Comparison of ENCODE assay signal across 12 mouse cellular contexts in the genomic region with DNA sequence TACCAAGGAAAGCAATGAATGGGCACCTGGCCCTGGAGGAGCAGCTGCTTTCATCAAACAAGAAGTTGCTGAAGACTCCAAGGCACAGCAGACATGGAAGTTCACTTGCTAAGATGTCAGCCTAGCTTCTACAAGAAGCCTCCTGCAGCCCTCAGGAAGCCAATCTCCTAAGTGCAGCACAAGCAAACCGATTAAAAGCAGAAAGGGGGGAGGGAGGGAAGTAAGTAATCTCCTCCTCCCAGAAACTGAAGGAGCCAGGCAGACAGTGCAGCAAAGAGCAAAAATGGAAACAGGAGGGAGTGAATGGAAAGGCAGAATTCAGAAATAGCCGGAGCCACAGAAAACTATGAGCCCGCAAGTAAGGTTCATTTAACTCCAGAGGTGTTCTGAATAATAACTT. TPM values are rescaled to one million over a fixed set of nuclear protein-coding genes. Genes with fewer than 3 reads are reported as not detected.
DNase-seq lines count a peak whose midpoint lies in the region; ATAC-seq and TF ChIP-seq lines count a peak whose summit lies in the region.
"Had no signal": no experiment of that assay in that cellular context is flagged by ENCODE, and none has a peak within 500 bp of the region (broad histone marks: within the 10 kb centered on the region; RNA-seq: fewer than 3 reads in every experiment).

No protein-coding gene starts in this region.

- no peak overlapping the region for H3K4me2 ChIP-seq in heart, postnatal 0 days (ENCODE audit: low read depth, low read length)

- H3K36me3 ChIP-seq in heart, postnatal 0 days (replicated peaks; ENCODE audit: control insufficient read depth, insufficient read depth, low read length) = peaks cover 14% of the 10 kb centered on the region
- H3K36me3 ChIP-seq in MEL (ENCODE audit: control insufficient read depth in 1 of 2, insufficient read depth in 2 of 2, low read length in 2 of 2) = peaks cover 0 to 18% of the 10 kb centered on the region in 2 experiments; a peak in 2 of 4 replicates
- peaks cover 21% of the 10 kb centered on the region for H3K36me3 ChIP-seq in forebrain, embryonic 10.5 days (replicated peaks)

- no peaks in the 10 kb centered on the region for H3K79me2 ChIP-seq in MEL (ENCODE audit: control insufficient read depth, insufficient read depth, low read length, poor library complexity)

- peaks cover 29% of the 10 kb centered on the region for H3K4me1 ChIP-seq in heart, postnatal 0 days (ENCODE audit: control insufficient read depth, insufficient read depth)
- peaks cover 5 to 15% of the 10 kb centered on the region in 2 experiments for H3K4me1 ChIP-seq in MEL (ENCODE audit: control insufficient read depth in 1 of 2, insufficient read depth in 2 of 2, low read length in 2 of 2)
- peaks cover 3% of the 10 kb centered on the region; the same call in 1 of the 2 replicates for H3K4me1 ChIP-seq in cerebellum, adult 2 months (ENCODE audit: control insufficient read depth, insufficient read depth, low read length)
- peaks cover 26% of the 10 kb centered on the region for H3K4me1 ChIP-seq in forebrain, embryonic 10.5 days

- H3K9ac ChIP-seq in heart, postnatal 0 days (replicated peaks; ENCODE audit: low read depth, low read length) = no peak overlapping the region
- H3K9ac ChIP-seq in MEL (ENCODE audit: control insufficient read depth, low read depth, low read length, poor library complexity, severe bottlenecking) = no peak overlapping the region

- no peak for TF ChIP-seq EP300 in heart, postnatal 0 days (IDR thresholded peaks at IDR 0.05; ENCODE audit: low read depth)
- peak; percentile 74 to 88 for TF ChIP-seq EP300 in MEL (IDR thresholded peaks at IDR 0.05; ENCODE audit: low read depth in 1 of 2, low read length in 2 of 2)

- no peak for TF ChIP-seq CTCF in heart, postnatal 0 days (IDR thresholded peaks at IDR 0.05; ENCODE audit: low read depth)
- no peak for TF ChIP-seq CTCF in MEL (IDR thresholded peaks at IDR 0.05 in 2 of 3, conservative IDR thresholded peaks at IDR 0.05 in 1 of 3; ENCODE audit: control insufficient read depth in 1 of 3, insufficient read depth in 1 of 3, low read depth in 2 of 3, low read length in 3 of 3, poor library complexity in 1 of 3, severe bottlenecking in 1 of 3)
- TF ChIP-seq CTCF in cerebellum, adult 2 months (IDR thresholded peaks at IDR 0.05; ENCODE audit: borderline replicate concordance, insufficient read depth, low read depth, low read length) = no peak

- WGBS in heart, postnatal 0 days = 35% methylated on average over 3 of the region's 3 CpGs
- WGBS in cerebellum, adult 2 months = 69% methylated on average over 3 of the region's 3 CpGs
- 54% methylated on average over 3 of the region's 3 CpGs for WGBS in forebrain, embryonic 10.5 days

- peak overlapping the region; percentile 36 for H3K27ac ChIP-seq in heart, postnatal 0 days (ENCODE audit: low read depth)
- H3K27ac ChIP-seq in MEL (ENCODE audit: control insufficient read depth, low read depth, low read length) = peak overlapping the region; percentile 8; the same call in 1 of the 2 replicates
- no peak overlapping the region for H3K27ac ChIP-seq in cerebellum, adult 2 months (ENCODE audit: insufficient read depth, low read length)
- H3K27ac ChIP-seq in forebrain, embryonic 10.5 days = no peak overlapping the region

- no peak for ATAC-seq in heart, postnatal 0 days (ENCODE audit: insufficient read depth, low read depth)
- ATAC-seq in erythroblast, adult 5-6 weeks (replicated peaks; ENCODE audit: low FRiP score, poor library complexity, severe bottlenecking) = peak; percentile 83
- ATAC-seq in megakaryocyte, adult 5-6 weeks (ENCODE audit: poor library complexity, severe bottlenecking) = peak; percentile 30; the same call in 1 of the 2 replicates

- TF ChIP-seq RAD21 in MEL (IDR thresholded peaks at IDR 0.05; ENCODE audit: low read depth, low read length) = no peak

- H3K27me3 ChIP-seq in heart, postnatal 0 days (ENCODE audit: control insufficient read depth, insufficient read depth, low read length) = no peaks in the 10 kb centered on the region
- H3K27me3 ChIP-seq in MEL (ENCODE audit: control insufficient read depth in 1 of 2, insufficient read depth in 2 of 2, low read length in 2 of 2) = no peaks in the 10 kb centered on the region
- H3K27me3 ChIP-seq in cerebellum, adult 2 months (ENCODE audit: control insufficient read depth, insufficient read depth, low read length) = no peaks in the 10 kb centered on the region
- H3K27me3 ChIP-seq in forebrain, embryonic 10.5 days (ENCODE audit: poor library complexity, severe bottlenecking) = no peaks in the 10 kb centered on the region

- no peak; a peak in 1 of 4 replicates for TF ChIP-seq POLR2A in MEL (IDR thresholded peaks at IDR 0.05; ENCODE audit: control insufficient read depth in 1 of 2, insufficient read depth in 1 of 2, low read depth in 1 of 2, low read length in 2 of 2, poor library complexity in 1 of 2)
- no peak for TF ChIP-seq POLR2A in cerebellum, adult 2 months (IDR thresholded peaks at IDR 0.05; ENCODE audit: borderline replicate concordance, insufficient read depth, low read length)

- no peak for DNase-seq in heart, postnatal 0 days (ENCODE audit: low spot score)
- no peak for DNase-seq in heart, adult 8-10 months (ENCODE audit: low spot score)
- peak; percentile 91 for DNase-seq in MEL (ENCODE audit: low read depth, low spot score)
- DNase-seq in cerebellum, adult 2 months = no peak
- DNase-seq in forebrain, embryonic 10.5 days (ENCODE audit: extremely low spot score, low spot score) = no peak
- DNase-seq in adrenal gland, postnatal 25 days = no peak
- DNase-seq: heart, adult 11 months; left cerebral cortex, postnatal 4 days; right cerebral cortex, postnatal 14 days; thymus, adult 18-20 months had no signal

- no peak overlapping the region for H3K4me3 ChIP-seq in heart, postnatal 0 days (ENCODE audit: low read depth, low read length)
- H3K4me3 ChIP-seq in MEL (ENCODE audit: control insufficient read depth in 1 of 2, insufficient read depth in 1 of 2, low read depth in 2 of 2, low read length in 2 of 2) = no peak overlapping the region
- H3K4me3 ChIP-seq in cerebellum, adult 2 months (replicated peaks; ENCODE audit: insufficient read depth, low read depth, low read length) = no peak overlapping the region
- no peak overlapping the region for H3K4me3 ChIP-seq in forebrain, embryonic 10.5 days

- no peaks in the 10 kb centered on the region for H3K9me3 ChIP-seq in heart, postnatal 0 days (replicated peaks; ENCODE audit: control insufficient read depth, low read length)
- H3K9me3 ChIP-seq in MEL (replicated peaks; ENCODE audit: insufficient read depth, low read length) = no peaks in the 10 kb centered on the region
- H3K9me3 ChIP-seq in forebrain, embryonic 10.5 days = no peaks in the 10 kb centered on the region

TF ChIP-seq in MEL, 35 proteins besides CTCF, POLR2A, EP300 and RAD21 (continues in another document):
- TF ChIP-seq TBP (IDR thresholded peaks at IDR 0.05; ENCODE audit: low read depth, low read length) (0 out of 2 replicates have a peak, but pooled peaks have one; percentile 35), UBTF (IDR thresholded peaks at IDR 0.05; ENCODE audit: borderline replicate concordance, insufficient read depth, low read depth, low read length) (no peak), GATA1 (IDR thresholded peaks at IDR 0.05; ENCODE audit: low read depth, low read length) (peak; percentile 86), CHD2 (IDR thresholded peaks at IDR 0.05; ENCODE audit: low read length) (no peak), MYB (IDR thresholded peaks at IDR 0.05; ENCODE audit: low read depth, low read length) (no peak), POLR2AphosphoS5 (IDR thresholded peaks at IDR 0.05; ENCODE audit: borderline replicate concordance, low read depth, low read length) (no peak), NELFE (IDR thresholded peaks at IDR 0.05; ENCODE audit: low read depth, low read length) (no peak), ZMIZ1 (IDR thresholded peaks at IDR 0.05; ENCODE audit: low read depth, low read length) (no peak), TAL1 (IDR thresholded peaks at IDR 0.05; ENCODE audit: low read length) (peak; percentile 81), USF1 (IDR thresholded peaks at IDR 0.05; ENCODE audit: low read depth, low read length) (no peak), MYC (IDR thresholded peaks at IDR 0.05; ENCODE audit: low read depth, low read length) (no peak), SMC3 (IDR thresholded peaks at IDR 0.05; ENCODE audit: low read depth, low read length) (no peak), MXI1 (IDR thresholded peaks at IDR 0.05; ENCODE audit: low read depth, low read length) (no peak), RCOR1 (IDR thresholded peaks at IDR 0.05; ENCODE audit: low read depth, low read length) (no peak), ZNF384 (IDR thresholded peaks at IDR 0.05; ENCODE audit: low read depth, low read length) (no peak), HCFC1 (IDR thresholded peaks at IDR 0.05; ENCODE audit: low read depth, low read length) (no peak), ELF1 (IDR thresholded peaks at IDR 0.05; ENCODE audit: low read depth, low read length) (no peak), KAT2A (conservative IDR thresholded peaks at IDR 0.05; ENCODE audit: low read depth, low read length) (no peak), ETS1 (IDR thresholded peaks at IDR 0.05; ENCODE audit: low read depth, low read length) (peak; percentile 41; the same call in 1 of the 2 replicates), JUND (IDR thresholded peaks at IDR 0.05; ENCODE audit: low read depth, low read length) (no peak), MAX (IDR thresholded peaks at IDR 0.05; ENCODE audit: low read length) (no peak), GABPA (IDR thresholded peaks at IDR 0.05; ENCODE audit: low read depth, low read length) (no peak), CHD1 (IDR thresholded peaks at IDR 0.05; ENCODE audit: low read depth, low read length) (no peak)

RNA-seq across cellular contexts. Expression of a gene that starts 19.7 kb away (rescaled TPM):
- total RNA-seq in heart, postnatal 0 days (2014; rRNA removed; ENCODE audit: low replicate concordance) = 3.9 and 10.2 TPM in 2 replicates
- 7.7 and 8.3 TPM in 2 replicates for polyA plus RNA-seq in heart, postnatal 0 days (2015; fragmentation: Nextera tagmentation; extraction: Ambion mirVana)
- total RNA-seq in heart, adult 8-10 months (2022) = 10 to 100 TPM; 12.8 to 16.3 (median 13.8) TPM
- 7.3 and 9.6 TPM in 2 replicates for total RNA-seq in MEL (2012; rRNA removed)
- polyA plus RNA-seq in MEL (2012; ENCODE audit: insufficient read depth in 1 of 2, insufficient read length in 2 of 2, low read depth in 1 of 2, low replicate concordance in 2 of 2, missing spikeins in 1 of 2) = 10 to 100 TPM in 1 of 2 experiments, not detected in 1; 35.6 TPM
- total RNA-seq in erythroblast, adult 5-6 weeks (2015; ENCODE audit: low replicate concordance) = 8.1 and 15.9 TPM in 2 replicates
- 11.3 and 12.1 TPM in 2 replicates for total RNA-seq in erythroblast, adult 5-6 weeks (2017; ENCODE audit: low replicate concordance)
- 22.3 and 25.5 TPM in 2 replicates for total RNA-seq in megakaryocyte, adult 5-6 weeks (2015)
- 11.2 and 16.2 TPM in 2 replicates for total RNA-seq in megakaryocyte, adult 5-6 weeks (2017)
- polyA plus RNA-seq in cerebellum, adult 2 months (2012; rRNA removed) = 53.2 and 55.1 TPM in 2 replicates
- 36.7 and 38.9 TPM in 2 replicates for polyA plus RNA-seq in forebrain, embryonic 10.5 days (2016; fragmentation: Nextera tagmentation; extraction: Ambion mirVana)
- 31.5 and 42.4 TPM in 2 replicates for total RNA-seq in adrenal gland, postnatal 25 days (2021)

Comparison
In these comparisons a context has a peak if more than half of its experiments do, and no peak if none do; other contexts are left out.
1. H3K27ac ChIP-seq: peak in heart, postnatal 0 days (single experiment) and MEL (single experiment); none in cerebellum, adult 2 months (single experiment) and forebrain, embryonic 10.5 days (single experiment).